Mouse (Mus musculus) activated CD4-positive, CD25-positive, alpha-beta regulatory T cell, adult 4 months (primary cell): ENCODE measurements around the gene Psg21. TPM values are rescaled to one million over a fixed set of nuclear protein-coding genes. Genes with fewer than 3 reads are reported as not detected.
"Not testable (repeated sequence)": the region's sequence is repeated elsewhere in the genome, so short reads cannot be mapped to it uniquely, and the experiment has no call there.

Source experiments
- ATAC-seq: one replicate; pipeline ENCODE4 v1.8.0; 2017
- polyA plus RNA-seq, 2 experiments: library from polyadenylated mRNA; unstranded; fragments of 100-300 nt; shearing (Covaris generic); gene quantifications; one replicate each; pipeline ENCODE4 v1.2.1; 2017

Psg21 gene
- polyA plus RNA-seq, result not detected

DNA sequence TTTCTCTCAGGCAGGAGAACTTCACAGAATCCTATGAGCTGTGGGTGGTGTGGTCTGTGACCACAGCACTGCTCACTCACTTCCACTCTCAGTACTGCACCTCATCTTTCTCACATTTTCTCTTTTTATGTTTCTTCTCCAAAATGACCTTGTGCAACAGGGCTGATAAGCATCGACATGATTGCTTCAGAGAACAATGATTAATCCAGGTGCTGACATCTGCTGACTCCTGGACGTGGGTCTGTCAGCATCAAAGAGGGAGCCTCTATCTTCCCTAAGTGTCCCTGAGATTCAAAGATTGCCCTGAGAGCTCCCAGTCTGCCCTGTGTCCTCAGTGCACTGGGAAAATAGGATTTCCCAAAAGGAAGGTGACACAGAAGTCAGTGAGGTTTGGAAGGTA is at the start of gene Psg21:
TSS of gene Psg21 (minus strand) at position 101 of the 400 bp plus-strand sequence.
- not testable (repeated sequence) for ATAC-seq

GRCm38 (mm10) chr7:18686085-18686484 is 29.6 kb upstream of the Psg21 start, which contains the start of gene Psg20:
Gene Psg20 (minus strand): TSS chr7:18686185.
- ATAC-seq, result no peak

DNA sequence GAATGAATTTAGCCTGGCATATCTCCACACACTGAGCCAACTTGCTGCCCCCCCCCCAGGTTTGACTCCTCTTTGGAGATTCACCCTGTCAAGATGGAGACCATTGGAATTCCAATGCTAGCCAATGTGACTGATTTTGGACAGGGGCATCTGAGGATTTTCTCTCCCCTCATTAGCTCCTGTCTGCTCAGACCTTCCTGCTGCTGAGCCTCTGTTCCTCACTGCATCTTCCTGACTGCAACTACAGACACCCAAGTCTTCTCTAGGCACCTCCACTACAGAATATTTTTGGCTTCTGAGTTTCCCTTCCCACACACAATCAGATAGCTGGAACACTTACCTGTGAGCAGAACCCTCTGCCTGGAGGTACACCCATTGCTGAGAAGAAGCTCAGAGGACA is 29.1 kb upstream of the Psg21 start:
- no peak for ATAC-seq

DNA sequence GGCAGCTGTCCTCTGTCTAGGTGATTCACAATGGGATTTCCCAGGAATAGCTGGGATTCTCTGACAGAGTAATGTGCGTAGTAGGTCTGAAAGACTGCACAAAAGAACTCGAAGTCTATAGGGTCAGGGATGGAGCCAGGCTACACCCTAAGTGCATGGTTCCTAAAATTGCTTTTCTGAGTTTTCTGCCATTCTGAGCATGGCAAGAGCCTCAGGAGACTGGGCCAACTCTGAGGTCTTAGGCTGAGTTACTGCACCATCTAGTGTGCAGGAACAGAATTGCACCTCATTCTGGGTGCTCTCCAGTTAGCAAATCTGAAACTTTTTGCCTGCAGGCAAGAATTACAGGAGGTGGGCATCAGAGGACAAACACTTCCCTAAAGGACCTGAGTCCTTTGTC is 23.2 kb upstream of the Psg21 start:
- ATAC-seq, result no peak

DNA sequence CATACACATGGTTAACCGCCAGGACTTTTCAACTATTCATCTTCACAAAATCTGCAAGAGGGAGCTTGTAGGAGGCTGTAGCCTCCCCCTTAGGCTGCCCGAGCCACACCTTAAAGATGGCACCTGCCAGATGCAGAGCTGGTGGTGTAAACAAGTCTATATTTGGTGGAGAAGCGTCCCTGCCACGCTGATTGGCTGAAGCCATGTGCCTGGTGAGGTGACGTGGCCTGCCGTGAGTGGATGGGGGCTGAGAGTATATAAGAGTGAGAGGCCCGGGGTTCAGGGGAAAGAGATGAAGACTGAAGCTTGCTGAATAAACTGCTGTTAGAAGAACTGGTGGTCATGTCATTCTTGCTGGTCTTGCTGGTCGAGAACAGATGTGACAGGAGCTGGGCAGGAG is 29.6 kb downstream of the Psg21 start:
- not testable (repeated sequence) for ATAC-seq

GRCm38 (mm10) chr7:18616401-18616800 is 40.1 kb downstream of the Psg21 start, which contains the start of gene Psg23:
Gene Psg23 (minus strand): TSS chr7:18616501.
- not testable (repeated sequence) for ATAC-seq

Other genes with a start within 250 kb of the Psg21 start
- not detected for gene Psg28, start 224.7 kb downstream of the Psg21 start, polyA plus RNA-seq
- not detected for gene Psg26, start 172.5 kb downstream of the Psg21 start, polyA plus RNA-seq
- not detected for gene Psg25, start 124.5 kb downstream of the Psg21 start, polyA plus RNA-seq
- gene Psg27, start 89.4 kb downstream of the Psg21 start, polyA plus RNA-seq, result not detected
- gene Psg23, start 40.2 kb downstream of the Psg21 start, polyA plus RNA-seq, result not detected
- gene Psg20, start 29.5 kb upstream of the Psg21 start, polyA plus RNA-seq, result not detected
- not detected for gene Psg22, start 61.4 kb upstream of the Psg21 start, polyA plus RNA-seq
- gene Psg19, start 141.8 kb upstream of the Psg21 start, polyA plus RNA-seq, result not detected
- gene Psg17, start 164.9 kb upstream of the Psg21 start, polyA plus RNA-seq, result not detected
- not detected for gene Mill2, start 183.2 kb upstream of the Psg21 start, polyA plus RNA-seq
- 100 to 1,000 TPM; 275 to 290 TPM for gene Pglyrp1, start 214.6 kb upstream of the Psg21 start, polyA plus RNA-seq